In the genomic region with DNA sequence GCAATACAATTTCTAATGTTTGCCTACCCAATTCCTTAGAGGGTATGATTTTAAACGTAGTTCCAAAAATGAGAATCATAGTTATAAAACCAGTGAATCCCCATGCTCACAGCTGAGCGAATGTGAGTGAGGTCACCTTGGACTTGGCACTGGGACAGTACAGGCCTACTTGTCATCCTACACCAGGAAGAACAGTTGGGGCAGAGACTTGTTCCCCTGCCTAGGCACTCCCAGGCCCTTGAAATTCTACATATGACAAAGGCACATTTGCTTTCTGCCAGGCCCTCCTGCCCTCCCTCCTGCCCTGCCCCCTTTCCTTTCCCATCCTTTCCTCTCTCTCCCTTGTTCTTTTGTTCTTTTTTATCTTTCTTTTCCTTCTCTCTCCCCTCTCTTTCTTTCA, we compare ENCODE assay signal across 20 mouse cellular contexts. TPM values are rescaled to one million over a fixed set of nuclear protein-coding genes. Genes with fewer than 3 reads are reported as not detected.
DNase-seq lines count a peak whose midpoint lies in the region; ATAC-seq and TF ChIP-seq lines count a peak whose summit lies in the region.
"Had no signal": no experiment of that assay in that cellular context is flagged by ENCODE, and none has a peak within 500 bp of the region (broad histone marks: within the 10 kb centered on the region; RNA-seq: fewer than 3 reads in every experiment).

No protein-coding gene starts in this region.

- H3K27me3 ChIP-seq in heart, postnatal 0 days (ENCODE audit: control insufficient read depth, insufficient read depth, low read length): no peaks in the 10 kb centered on the region
- H3K27me3 ChIP-seq in heart, adult 2 months (ENCODE audit: control insufficient read depth, insufficient read depth, low read length): no peaks in the 10 kb centered on the region
- H3K27me3 ChIP-seq in midbrain, embryonic 10.5 days (ENCODE audit: low read depth, poor library complexity, severe bottlenecking): no peaks in the 10 kb centered on the region
- H3K27me3 ChIP-seq in midbrain, embryonic 14.5 days (ENCODE audit: control insufficient read depth, insufficient read depth, low read length): no peaks in the 10 kb centered on the region
- H3K27me3 ChIP-seq: kidney, embryonic 15.5 days; liver, embryonic 13.5 days; Patski had no signal

- peaks cover 8% of the 10 kb centered on the region; the same call in 1 of the 2 replicates for H3K4me1 ChIP-seq in heart, postnatal 0 days (ENCODE audit: control insufficient read depth, insufficient read depth)
- peaks cover 5% of the 10 kb centered on the region for H3K4me1 ChIP-seq in heart, adult 2 months (ENCODE audit: control insufficient read depth, insufficient read depth, low read length)
- H3K4me1 ChIP-seq in midbrain, embryonic 10.5 days: peaks cover 17% of the 10 kb centered on the region
- peaks cover 7% of the 10 kb centered on the region for H3K4me1 ChIP-seq in midbrain, embryonic 14.5 days (ENCODE audit: control insufficient read depth, insufficient read depth, low read length)

- no peak overlapping the region for H3K9ac ChIP-seq in heart, postnatal 0 days (replicated peaks; ENCODE audit: low read depth, low read length)
- H3K9ac ChIP-seq in heart, adult 2 months (ENCODE audit: low read depth, low read length): no peak overlapping the region
- no peak overlapping the region for H3K9ac ChIP-seq in midbrain, embryonic 14.5 days (replicated peaks; ENCODE audit: low read length)
- H3K9ac ChIP-seq: forebrain, embryonic 13.5 days; kidney, embryonic 15.5 days had no signal

- intact Hi-C loops in heart, postnatal 25 days (cut with DNase I): no loop called here
- intact Hi-C loops in heart, adult 2 months (cut with DNase I): no loop called here

- no peak overlapping the region for H3K27ac ChIP-seq in heart, postnatal 0 days (ENCODE audit: low read depth)
- H3K27ac ChIP-seq in heart, adult 2 months: no peak overlapping the region
- H3K27ac ChIP-seq in midbrain, embryonic 10.5 days (replicated peaks): 0 out of 2 replicates have a peak overlapping the region, but pooled peaks have one; percentile 2
- no peak overlapping the region for H3K27ac ChIP-seq in midbrain, embryonic 14.5 days (replicated peaks; ENCODE audit: low read depth, low read length)
- H3K27ac ChIP-seq: forebrain, embryonic 13.5 days; hindbrain, embryonic 10.5 days had no signal

- no peak for TF ChIP-seq POLR2A in heart, adult 2 months (IDR thresholded peaks at IDR 0.05; ENCODE audit: insufficient read depth, low read depth, low read length)

- ATAC-seq in heart, postnatal 0 days (ENCODE audit: insufficient read depth, low read depth): peak; percentile 65
- ATAC-seq in midbrain, embryonic 14.5 days (ENCODE audit: low FRiP score, low TSS enrichment): no peak
- ATAC-seq: forebrain, embryonic 13.5 days; intestine, postnatal 0 days; Patski had no signal

- H3K4me3 ChIP-seq in heart, postnatal 0 days (ENCODE audit: low read depth, low read length): no peak overlapping the region
- H3K4me3 ChIP-seq in heart, adult 2 months: no peak overlapping the region
- H3K4me3 ChIP-seq in midbrain, embryonic 10.5 days: no peak overlapping the region
- H3K4me3 ChIP-seq in midbrain, embryonic 14.5 days (replicated peaks; ENCODE audit: low read depth, low read length): no peak overlapping the region
- H3K4me3 ChIP-seq: forebrain, embryonic 13.5 days; hindbrain, embryonic 10.5 days; kidney, embryonic 15.5 days; liver, embryonic 13.5 days had no signal

- H3K4me2 ChIP-seq in heart, postnatal 0 days (ENCODE audit: low read depth, low read length): no peak overlapping the region
- no peak overlapping the region for H3K4me2 ChIP-seq in midbrain, embryonic 14.5 days (ENCODE audit: low read length)
- H3K4me2 ChIP-seq: forebrain, embryonic 13.5 days; liver, embryonic 13.5 days had no signal

- no peaks in the 10 kb centered on the region for H3K36me3 ChIP-seq in heart, postnatal 0 days (replicated peaks; ENCODE audit: control insufficient read depth, insufficient read depth, low read length)
- H3K36me3 ChIP-seq in heart, adult 2 months (ENCODE audit: control insufficient read depth, insufficient read depth, low read length): no peaks in the 10 kb centered on the region
- no peaks in the 10 kb centered on the region for H3K36me3 ChIP-seq in midbrain, embryonic 10.5 days
- H3K36me3 ChIP-seq in midbrain, embryonic 14.5 days (ENCODE audit: control insufficient read depth, insufficient read depth, low read length): no peaks in the 10 kb centered on the region
- H3K36me3 ChIP-seq: hindbrain, embryonic 10.5 days; kidney, embryonic 15.5 days; liver, embryonic 13.5 days had no signal

- no peak for TF ChIP-seq EP300 in heart, postnatal 0 days (IDR thresholded peaks at IDR 0.05; ENCODE audit: low read depth)
- no peak for TF ChIP-seq EP300 in heart, adult 2 months (IDR thresholded peaks at IDR 0.05; ENCODE audit: insufficient read depth, low read depth, low read length)

- H3K79me2 ChIP-seq in heart, adult 2 months (replicated peaks; ENCODE audit: control insufficient read depth, insufficient read depth, low read length): no peaks in the 10 kb centered on the region

- no peak for TF ChIP-seq CTCF in heart, postnatal 0 days (IDR thresholded peaks at IDR 0.05; ENCODE audit: low read depth)
- no peak for TF ChIP-seq CTCF in heart, adult 2 months (IDR thresholded peaks at IDR 0.05)

- WGBS in heart, postnatal 0 days: 59% methylated on average over 2 of the region's 2 CpGs
- 82% methylated on average over 2 of the region's 2 CpGs for WGBS in heart, adult 2 months
- 100% methylated on average over 2 of the region's 2 CpGs for WGBS in midbrain, embryonic 10.5 days
- 86% methylated on average over 2 of the region's 2 CpGs for WGBS in midbrain, embryonic 14.5 days

- peak; percentile 86 for DNase-seq in heart, adult 11 months
- no peak for DNase-seq in heart, postnatal 25 days (ENCODE audit: low spot score)
- DNase-seq in heart, postnatal 0 days (ENCODE audit: low spot score): no peak
- no peak for DNase-seq in heart, adult 2 months
- DNase-seq in midbrain, embryonic 10.5 days (ENCODE audit: low spot score): no peak
- no peak for DNase-seq in midbrain, embryonic 14.5 days
- no peak for DNase-seq in cerebellum, postnatal 25 days
- DNase-seq in kidney, adult 11 months: no peak
- DNase-seq: cerebellum, adult 18-20 months; cerebellum, postnatal 36 days; embryo, embryonic 11 days; kidney, postnatal 36 days; layer of hippocampus, postnatal 36 days; liver, embryonic 13.5 days; thymus, postnatal 14 days had no signal

- H3K9me3 ChIP-seq in heart, postnatal 0 days (replicated peaks; ENCODE audit: control insufficient read depth, low read length): no peaks in the 10 kb centered on the region
- no peaks in the 10 kb centered on the region for H3K9me3 ChIP-seq in midbrain, embryonic 10.5 days (replicated peaks)
- no peaks in the 10 kb centered on the region for H3K9me3 ChIP-seq in midbrain, embryonic 14.5 days (ENCODE audit: control insufficient read depth, low read length)
- H3K9me3 ChIP-seq: forebrain, embryonic 13.5 days; hindbrain, embryonic 10.5 days; kidney, embryonic 15.5 days; liver, embryonic 13.5 days had no signal

RNA-seq across cellular contexts. Expression of gene Usp6nl, which starts 50.0 kb away (rescaled TPM):
- 1 to 10 TPM; 6.3 to 6.7 TPM for total RNA-seq in heart, postnatal 25 days (2021)
- 8.9 and 9.2 TPM in 2 replicates for total RNA-seq in heart, postnatal 0 days (2014; rRNA removed; ENCODE audit: low replicate concordance)
- 3.1 and 3.4 TPM in 2 replicates for polyA plus RNA-seq in heart, postnatal 0 days (2015; fragmentation: Nextera tagmentation; extraction: Ambion mirVana)
- total RNA-seq in heart, adult 2 months (2021): 1 to 10 TPM; 6.5 to 6.6 TPM
- 2.0 and 2.8 TPM in 2 replicates for polyA plus RNA-seq in heart, adult 2 months (2012; rRNA removed)
- 11.0 and 11.8 TPM in 2 replicates for polyA plus RNA-seq in midbrain, embryonic 10.5 days (2016; fragmentation: Nextera tagmentation; extraction: Ambion mirVana)
- 8.5 and 13.7 TPM in 2 replicates for polyA plus RNA-seq in midbrain, embryonic 14.5 days (2014; fragmentation: Nextera tagmentation; extraction: Ambion mirVana)

RNA-seq across cellular contexts. Expression of gene Echdc3, which starts 59.7 kb away (rescaled TPM):
- 10 to 100 TPM; 20.1 to 22.1 TPM for total RNA-seq in heart, postnatal 25 days (2021)
- 17.3 and 27.4 TPM in 2 replicates for total RNA-seq in heart, postnatal 0 days (2014; rRNA removed; ENCODE audit: low replicate concordance)
- polyA plus RNA-seq in heart, postnatal 0 days (2015; fragmentation: Nextera tagmentation; extraction: Ambion mirVana): 16.9 and 17.7 TPM in 2 replicates
- total RNA-seq in heart, adult 2 months (2021): 10 to 100 TPM; 24.0 to 27.1 TPM
- polyA plus RNA-seq in heart, adult 2 months (2012; rRNA removed): 30.6 and 41.7 TPM in 2 replicates
- polyA plus RNA-seq in midbrain, embryonic 10.5 days (2016; fragmentation: Nextera tagmentation; extraction: Ambion mirVana): 2.0 and 2.5 TPM in 2 replicates
- 0.70 and 1.4 TPM in 2 replicates for polyA plus RNA-seq in midbrain, embryonic 14.5 days (2014; fragmentation: Nextera tagmentation; extraction: Ambion mirVana)
